Mouse (Mus musculus) forebrain, embryonic 11.5 days (tissue): ENCODE results near the gene Slc25a42. TPM values are rescaled to one million over a fixed set of nuclear protein-coding genes. Genes with fewer than 3 reads are reported as not detected.
"Not testable (repeated sequence)": the region's sequence is repeated elsewhere in the genome, so short reads cannot be mapped to it uniquely, and the experiment has no call there.

Source experiments
- ATAC-seq: fragments of 200-750 bp; cut with Nextera tagmentation; replicated peaks from 2 replicates; pipeline ENCODE4 v1.8.0; 2017; ENCODE audit warnings: moderate TSS enrichment; ENCODE audit not compliant: low FRiP score
- DNase-seq: peaks from one replicate; pipeline ENCODE4 v3.0.0-alpha.2; 2017; ENCODE audit warnings: low spot score
- H3K27ac ChIP-seq: fragments of 300-500 bp; sonication (generic); 2 replicates; pipeline ENCODE4 v1.5.1; 2014; ENCODE audit warnings: low read depth, low read length
- H3K27me3 ChIP-seq: fragments of 300-500 bp; sonication (generic); 2 replicates; pipeline ENCODE4 v1.6.1; 2014; ENCODE audit warnings: mild to moderate bottlenecking, low read length, mixed read lengths; ENCODE audit not compliant: control insufficient read depth, insufficient read depth
- H3K36me3 ChIP-seq: fragments of 300-500 bp; sonication (generic); 2 replicates; pipeline ENCODE4 v1.6.1; 2014; ENCODE audit warnings: mild to moderate bottlenecking, low read length, moderate library complexity, mixed read lengths; ENCODE audit not compliant: control insufficient read depth, insufficient read depth
- H3K4me1 ChIP-seq: fragments of 300-500 bp; sonication (generic); replicated peaks from 2 replicates; pipeline ENCODE4 v1.6.1; 2014; ENCODE audit warnings: low read length, mixed read lengths; ENCODE audit not compliant: control insufficient read depth, insufficient read depth
- H3K4me2 ChIP-seq: fragments of 300-500 bp; sonication (generic); 2 replicates; pipeline ENCODE4 v1.6.1; 2014; ENCODE audit warnings: low read depth, mild to moderate bottlenecking, low read length, moderate library complexity, mixed read lengths; ENCODE audit not compliant: severe bottlenecking
- H3K4me3 ChIP-seq: fragments of 300-500 bp; sonication (generic); 2 replicates; pipeline ENCODE4 v1.5.1; 2014; ENCODE audit warnings: low read depth, low read length
- H3K9ac ChIP-seq: fragments of 300-500 bp; sonication (generic); 2 replicates; pipeline ENCODE4 v1.6.1; 2014; ENCODE audit warnings: low read length
- H3K9me3 ChIP-seq: fragments of 300-500 bp; sonication (generic); 2 replicates; pipeline ENCODE4 v1.6.1; 2016; ENCODE audit warnings: low read length, mixed read lengths; ENCODE audit not compliant: control insufficient read depth
- WGBS: fragments of 180-500 bp; shearing (Covaris S2); extraction: QIAGEN DNeasy Blood & Tissue Kit; methylation state at CpG from one replicate; pipeline ENCODE4 v1.1.7; 2014; 5-methylcytosine and 5-hydroxymethylcytosine counted together
- polyA plus RNA-seq: library from polyadenylated mRNA; unstranded; fragments of >200 nt; fragmentation: Nextera tagmentation; extraction: Ambion mirVana; gene quantifications from 2 replicates; pipeline ENCODE4 v1.2.1, GENCODE M21; 2014

Gene Slc25a42
- polyA plus RNA-seq, 1 experiment from 2014 or later, result 1.9 TPM

GRCm38 (mm10) chr8:70220236-70220840 lies 8.2 kb upstream of the Slc25a42 start:
- Histone ChIP-seq H3K4me1 (no peaks in the 10 kb centered on the region), H3K36me3 (no peaks in the 10 kb centered on the region), H3K4me3 (no peak overlapping the region), H3K4me2 (no peak overlapping the region), H3K27ac (no peak overlapping the region), H3K9me3 (no peaks in the 10 kb centered on the region), H3K27me3 (no peaks in the 10 kb centered on the region), H3K9ac (no peak overlapping the region)
- no peak for ATAC-seq
- WGBS, result 78% methylated on average over 8 of the region's 8 CpGs
- no peak for DNase-seq

GRCm38 (mm10) chr8:70219107-70219684 lies 7.1 kb upstream of the Slc25a42 start:
- ATAC-seq, result no peak
- H3K9me3 ChIP-seq, result no peaks in the 10 kb centered on the region
- H3K36me3 ChIP-seq, result no peaks in the 10 kb centered on the region
- H3K4me1 ChIP-seq, result no peaks in the 10 kb centered on the region
- no peak for DNase-seq
- H3K4me3 ChIP-seq, result no peak overlapping the region
- WGBS, result 65% methylated on average over 5 of the region's 5 CpGs
- no peak overlapping the region for H3K4me2 ChIP-seq
- no peaks in the 10 kb centered on the region for H3K27me3 ChIP-seq
- no peak overlapping the region for H3K9ac ChIP-seq
- H3K27ac ChIP-seq, result no peak overlapping the region

- Histone ChIP-seq H3K9me3 (no peaks in the 10 kb centered on the region), H3K4me2 (no peak overlapping the region), H3K27ac (no peak overlapping the region), H3K4me1 (no peaks in the 10 kb centered on the region), H3K36me3 (no peaks in the 10 kb centered on the region), H3K4me3 (no peak overlapping the region), H3K9ac (no peak overlapping the region), H3K27me3 (no peaks in the 10 kb centered on the region)
- ATAC-seq (no peak), DNase-seq (no peak)
These were observed 5.3 kb upstream of the Slc25a42 start for GRCm38 (mm10) chr8:70217441-70217840.

GRCm38 (mm10) chr8:70216566-70216965 lies 4.5 kb upstream of the Slc25a42 start:
- Histone ChIP-seq H3K4me2 (no peak overlapping the region), H3K9me3 (no peaks in the 10 kb centered on the region), H3K27me3 (no peaks in the 10 kb centered on the region; the same call in 1 of the 2 replicates), H3K9ac (no peak overlapping the region), H3K27ac (no peak overlapping the region), H3K4me3 (no peak overlapping the region), H3K36me3 (no peaks in the 10 kb centered on the region), H3K4me1 (peaks cover 2% of the 10 kb centered on the region; the same call in 1 of the 2 replicates)
- WGBS, result 82% methylated on average over 1 of the region's 1 CpGs
- DNase-seq, result no peak
- ATAC-seq, result no peak

- H3K4me2 ChIP-seq, DNase-seq, H3K4me1 ChIP-seq, H3K27ac ChIP-seq, H3K4me3 ChIP-seq, ATAC-seq, H3K9ac ChIP-seq, H3K36me3 ChIP-seq, H3K9me3 ChIP-seq, H3K27me3 ChIP-seq: not testable (repeated sequence)
- WGBS, result 79% methylated on average over 3 of the region's 3 CpGs
These were observed 4.1 kb upstream of the Slc25a42 start for GRCm38 (mm10) chr8:70216161-70216560.

- Histone ChIP-seq H3K27ac (no peak overlapping the region), H3K9me3 (no peaks in the 10 kb centered on the region), H3K9ac (no peak overlapping the region), H3K36me3 (no peaks in the 10 kb centered on the region), H3K4me1 (peaks cover 4% of the 10 kb centered on the region; the same call in 1 of the 2 replicates), H3K27me3 (peaks cover 10% of the 10 kb centered on the region), H3K4me2 (no peak overlapping the region), H3K4me3 (no peak overlapping the region)
- ATAC-seq, result no peak
- DNase-seq, result no peak
- WGBS, result 78% methylated on average over 5 of the region's 5 CpGs
These were observed 3.0 kb upstream of the Slc25a42 start for GRCm38 (mm10) chr8:70215092-70215491.

GRCm38 (mm10) chr8:70214411-70214810 lies 2.3 kb upstream of the Slc25a42 start:
- WGBS, result 64% methylated on average over 3 of the region's 3 CpGs
- H3K9ac ChIP-seq, result no peak overlapping the region
- no peak overlapping the region for H3K4me3 ChIP-seq
- H3K36me3 ChIP-seq, result no peaks in the 10 kb centered on the region
- H3K4me2 ChIP-seq, result no peak overlapping the region
- peaks cover 4% of the 10 kb centered on the region; the same call in 1 of the 2 replicates for H3K4me1 ChIP-seq
- H3K27me3 ChIP-seq, result peaks cover 10% of the 10 kb centered on the region
- no peak for ATAC-seq
- DNase-seq, result no peak
- no peaks in the 10 kb centered on the region for H3K9me3 ChIP-seq
- H3K27ac ChIP-seq, result no peak overlapping the region

GRCm38 (mm10) chr8:70211726-70212111 lies 386 bp downstream of the Slc25a42 start:
- Histone ChIP-seq H3K9ac (peak overlapping the region; percentile 57), H3K27ac (no peak overlapping the region), H3K4me1 (peaks cover 4% of the 10 kb centered on the region; the same call in 1 of the 2 replicates), H3K4me3 (peak overlapping the region; percentile 43), H3K9me3 (no peaks in the 10 kb centered on the region), H3K4me2 (peak overlapping the region; percentile 83), H3K36me3 (no peaks in the 10 kb centered on the region), H3K27me3 (peaks cover 10% of the 10 kb centered on the region)
- DNase-seq (no peak), ATAC-seq (no peak; the same call in 1 of the 2 replicates)
- WGBS, result 4% methylated on average over 31 of the region's 31 CpGs

GRCm38 (mm10) chr8:70211275-70211674 lies 830 bp downstream of the Slc25a42 start:
- peak overlapping the region; percentile 43 for H3K4me3 ChIP-seq
- no peak overlapping the region for H3K27ac ChIP-seq
- peak overlapping the region; percentile 57; the same call in 1 of the 2 replicates for H3K9ac ChIP-seq
- WGBS, result 85% methylated on average over 1 of the region's 1 CpGs
- H3K36me3 ChIP-seq, result no peaks in the 10 kb centered on the region
- H3K9me3 ChIP-seq, result no peaks in the 10 kb centered on the region
- ATAC-seq (no peak), DNase-seq (no peak)
- H3K4me2 ChIP-seq, result peak overlapping the region; percentile 83
- H3K27me3 ChIP-seq, result peaks cover 10% of the 10 kb centered on the region
- H3K4me1 ChIP-seq, result peaks cover 4% of the 10 kb centered on the region; the same call in 1 of the 2 replicates
